Mouse (Mus musculus) liver, postnatal 0 days (tissue): ENCODE data around the gene Lamtor2. TPM values are rescaled to one million over a fixed set of nuclear protein-coding genes. Genes with fewer than 3 reads are reported as not detected.

ENCODE experiments used
- ATAC-seq: fragments of 200-750 bp; cut with Nextera tagmentation; 2 replicates; pipeline ENCODE4 v1.8.0; 2017; ENCODE audit warnings: mild to moderate bottlenecking, moderate library complexity
- DNase-seq: peaks from one replicate; pipeline ENCODE4 v3.0.0-alpha.2; 2016
- H3K27ac ChIP-seq: fragments of 300-500 bp; sonication (generic); 2 replicates; pipeline ENCODE4 v1.5.1; 2014; ENCODE audit warnings: antibody characterized with exemption, moderate library complexity, mild to moderate bottlenecking, low read depth
- H3K27me3 ChIP-seq: fragments of 300-500 bp; sonication (generic); 2 replicates; pipeline ENCODE4 v1.6.1; 2014; ENCODE audit warnings: low read length, control low read depth, mixed read lengths; ENCODE audit not compliant: insufficient read depth
- H3K36me3 ChIP-seq: fragments of 300-500 bp; sonication (generic); replicated peaks from 2 replicates; pipeline ENCODE4 v1.6.1; 2014; ENCODE audit warnings: mild to moderate bottlenecking, control low read depth, low read length, moderate library complexity, mixed read lengths; ENCODE audit not compliant: insufficient read depth
- H3K4me1 ChIP-seq: fragments of 300-500 bp; sonication (generic); 2 replicates; pipeline ENCODE4 v1.6.1; 2014; ENCODE audit warnings: antibody characterized with exemption, mild to moderate bottlenecking, control low read depth; ENCODE audit not compliant: insufficient read depth
- H3K4me2 ChIP-seq: fragments of 300-500 bp; sonication (generic); 2 replicates; pipeline ENCODE4 v1.6.1; 2014; ENCODE audit warnings: low read depth, mild to moderate bottlenecking, low read length, moderate library complexity, mixed read lengths
- H3K4me3 ChIP-seq: fragments of 300-500 bp; sonication (generic); 2 replicates; pipeline ENCODE4 v1.5.1; 2014; ENCODE audit warnings: low read depth, low read length
- H3K9ac ChIP-seq: fragments of 300-500 bp; sonication (generic); replicated peaks from 2 replicates; pipeline ENCODE4 v1.6.1; 2014; ENCODE audit warnings: mild to moderate bottlenecking, moderate library complexity
- H3K9me3 ChIP-seq: fragments of 300-500 bp; sonication (generic); 2 replicates; pipeline ENCODE4 v1.6.1; 2016; ENCODE audit warnings: mild to moderate bottlenecking, control low read depth, low read length, mixed read lengths
- CTCF ChIP-seq: sonication (generic); IDR thresholded peaks from 2 replicates; pipeline ENCODE4 v1.5.1; 2016; ENCODE audit warnings: antibody characterized with exemption, low read depth
- EP300 ChIP-seq: IDR thresholded peaks from 2 replicates; pipeline ENCODE4 v1.6.1; 2016; ENCODE audit warnings: antibody characterized with exemption, low read depth, mild to moderate bottlenecking
- WGBS: fragments of 180-500 bp; shearing (Covaris S2); extraction: QIAGEN DNeasy Blood & Tissue Kit; methylation state at CpG from one replicate; pipeline ENCODE4 v1.1.7; 2014; ENCODE audit not compliant: insufficient replicate concordance; 5-methylcytosine and 5-hydroxymethylcytosine counted together
- polyA plus RNA-seq: library from polyadenylated mRNA; unstranded; fragments of >200 nt; fragmentation: Nextera tagmentation; extraction: Ambion mirVana; gene quantifications from 2 replicates; pipeline ENCODE4 v1.2.1, GENCODE M21; 2015

Lamtor2 gene
- polyA plus RNA-seq, 1 experiment from 2014 or later, result 104 TPM

DNA sequence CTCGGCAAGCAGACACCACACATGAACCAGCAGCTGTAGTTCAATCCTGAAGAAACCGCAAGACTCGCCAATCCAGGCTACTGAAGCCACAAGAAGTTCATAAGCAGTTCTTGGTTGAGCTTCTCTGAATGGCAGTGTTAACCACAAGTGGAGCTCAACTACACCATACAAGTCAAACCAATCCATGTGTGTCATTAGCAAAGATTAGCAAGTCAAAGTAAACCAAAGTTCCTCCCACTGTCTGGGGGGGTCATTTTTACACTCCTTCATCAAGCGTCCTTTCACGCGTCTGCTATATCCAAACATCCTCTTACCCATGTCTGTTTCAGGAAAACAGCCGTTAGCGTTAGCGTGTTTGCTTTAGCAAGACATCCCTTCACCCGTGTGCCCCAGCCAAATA lies 17.5 kb upstream of the Lamtor2 start:
- no peaks in the 10 kb centered on the region for H3K9me3 ChIP-seq
- ATAC-seq, result no peak
- no peak overlapping the region for H3K4me2 ChIP-seq
- no peak overlapping the region for H3K4me3 ChIP-seq
- 84% methylated on average over 10 of the region's 10 CpGs for WGBS
- TF ChIP-seq CTCF (no peak), EP300 (no peak)
- peaks cover 22% of the 10 kb centered on the region for H3K4me1 ChIP-seq
- no peak overlapping the region for H3K9ac ChIP-seq
- no peaks in the 10 kb centered on the region for H3K27me3 ChIP-seq
- DNase-seq, result no peak
- H3K36me3 ChIP-seq, result peaks cover 28% of the 10 kb centered on the region
- no peak overlapping the region for H3K27ac ChIP-seq

DNA sequence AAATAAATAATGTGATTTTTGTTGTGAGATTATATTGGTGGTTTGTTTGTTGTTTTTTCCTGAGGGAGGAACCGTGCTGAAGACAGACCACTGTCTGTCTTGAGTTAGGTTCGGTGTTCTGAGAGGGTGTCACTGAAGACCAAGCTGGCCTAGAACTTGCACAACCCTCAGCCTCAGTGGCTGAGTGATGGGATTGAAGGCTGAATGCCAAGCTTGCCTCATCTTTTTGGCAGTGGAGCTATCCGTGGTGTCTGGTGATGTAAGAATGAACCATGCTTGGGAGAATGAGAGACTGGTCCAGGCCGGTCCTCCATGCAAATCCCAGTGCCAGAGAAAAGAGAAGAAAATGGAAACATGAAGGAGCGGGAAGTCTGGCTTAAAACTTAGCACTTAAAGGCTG lies 16.8 kb upstream of the Lamtor2 start:
- WGBS, result 77% methylated on average over 5 of the region's 5 CpGs

DNA sequence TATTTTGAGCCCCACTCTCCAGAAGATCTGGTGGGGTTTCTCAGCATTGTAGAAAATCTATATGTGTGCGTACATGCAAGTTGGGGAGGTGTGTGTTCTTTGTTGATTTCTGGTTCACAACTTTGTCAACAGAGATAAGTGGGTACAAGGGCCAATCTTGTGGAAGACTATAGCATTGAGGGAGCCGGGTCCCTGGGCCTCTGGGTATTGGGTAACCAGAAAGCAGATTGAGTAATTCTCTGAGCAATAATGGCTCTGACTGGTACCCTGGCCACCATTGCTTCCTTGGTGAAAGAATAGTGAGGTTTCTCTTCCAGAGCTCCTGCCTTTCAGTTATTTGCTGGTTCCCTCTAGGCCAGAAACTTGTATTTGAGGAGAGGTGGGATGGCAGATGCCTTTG lies 16.2 kb upstream of the Lamtor2 start:
- Histone ChIP-seq H3K27me3 (no peaks in the 10 kb centered on the region), H3K4me1 (peaks cover 25% of the 10 kb centered on the region), H3K9me3 (no peaks in the 10 kb centered on the region), H3K4me3 (no peak overlapping the region), H3K27ac (peak overlapping the region; percentile 76), H3K4me2 (no peak overlapping the region), H3K36me3 (peaks cover 38% of the 10 kb centered on the region), H3K9ac (no peak overlapping the region)
- peak; percentile 82 for ATAC-seq
- DNase-seq, result no peak
- WGBS, result 49% methylated on average over 2 of the region's 2 CpGs
- TF ChIP-seq CTCF, result no peak
- no peak for TF ChIP-seq EP300

More for the DNA sequence above, 16.8 kb upstream of the Lamtor2 start:
- Histone ChIP-seq H3K4me2 (no peak overlapping the region), H3K9ac (no peak overlapping the region), H3K4me1 (peaks cover 22% of the 10 kb centered on the region), H3K9me3 (no peaks in the 10 kb centered on the region), H3K4me3 (no peak overlapping the region), H3K27ac (peak overlapping the region; percentile 76; the same call in 1 of the 2 replicates), H3K27me3 (no peaks in the 10 kb centered on the region), H3K36me3 (peaks cover 34% of the 10 kb centered on the region)
- DNase-seq, result peak; percentile 41
- no peak for TF ChIP-seq CTCF
- TF ChIP-seq EP300, result no peak
- ATAC-seq, result peak; percentile 42

DNA sequence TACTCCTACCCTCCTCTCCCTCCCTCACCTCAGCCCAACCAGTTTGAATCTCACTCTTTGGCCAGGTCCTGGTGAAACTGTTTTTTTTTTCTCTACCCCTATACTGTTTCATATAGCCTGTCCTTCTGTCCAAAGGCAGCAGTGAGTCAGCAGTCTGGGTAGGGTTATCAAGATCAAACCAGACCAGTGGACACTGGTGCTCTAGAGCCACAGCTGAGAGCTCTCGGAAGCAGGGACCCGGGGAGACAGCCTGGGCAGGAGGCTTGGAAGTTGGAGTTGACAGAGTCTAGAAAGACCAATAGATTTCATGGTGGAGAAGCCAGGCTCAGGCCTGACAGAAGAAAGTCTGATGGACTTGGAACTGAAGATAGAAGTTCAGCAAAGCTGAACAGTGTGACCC lies 15.7 kb upstream of the Lamtor2 start:
- Histone ChIP-seq H3K4me1 (peaks cover 25% of the 10 kb centered on the region), H3K4me3 (no peak overlapping the region), H3K4me2 (no peak overlapping the region), H3K27me3 (no peaks in the 10 kb centered on the region), H3K27ac (peak overlapping the region; percentile 76), H3K9ac (no peak overlapping the region), H3K9me3 (no peaks in the 10 kb centered on the region), H3K36me3 (peaks cover 40% of the 10 kb centered on the region)
- WGBS, result 66% methylated on average over 2 of the region's 2 CpGs
- DNase-seq (no peak), ATAC-seq (peak; percentile 9; the same call in 1 of the 2 replicates)
- no peak for TF ChIP-seq CTCF
- TF ChIP-seq EP300, result no peak

DNA sequence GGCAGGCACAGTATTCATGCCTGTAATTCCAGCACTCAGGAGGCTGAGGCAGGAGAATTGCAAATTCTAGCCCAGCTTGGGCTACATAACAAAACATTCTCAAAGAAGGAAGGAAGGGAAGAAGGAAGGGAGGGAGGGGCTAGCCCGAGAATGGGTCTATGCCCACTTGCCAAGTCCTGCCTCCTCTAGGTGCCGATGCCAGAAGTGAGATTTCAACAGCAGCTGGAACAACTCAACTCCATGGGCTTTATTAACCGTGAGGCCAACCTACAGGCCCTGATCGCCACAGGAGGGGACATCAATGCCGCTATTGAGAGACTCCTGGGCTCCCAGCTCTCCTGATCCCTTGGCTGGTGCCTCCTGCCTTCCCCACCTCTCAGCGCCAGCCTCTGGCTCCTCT lies 15.0 kb upstream of the Lamtor2 start:
- peaks cover 25% of the 10 kb centered on the region for H3K4me1 ChIP-seq
- no peaks in the 10 kb centered on the region for H3K9me3 ChIP-seq
- no peak for TF ChIP-seq EP300
- no peak for TF ChIP-seq CTCF
- 83% methylated on average over 6 of the region's 6 CpGs for WGBS
- DNase-seq (no peak), ATAC-seq (no peak)
- no peak overlapping the region for H3K9ac ChIP-seq
- H3K27me3 ChIP-seq, result no peaks in the 10 kb centered on the region
- no peak overlapping the region for H3K4me2 ChIP-seq
- peaks cover 46% of the 10 kb centered on the region for H3K36me3 ChIP-seq
- H3K27ac ChIP-seq, result peak overlapping the region; percentile 76
- no peak overlapping the region for H3K4me3 ChIP-seq

DNA sequence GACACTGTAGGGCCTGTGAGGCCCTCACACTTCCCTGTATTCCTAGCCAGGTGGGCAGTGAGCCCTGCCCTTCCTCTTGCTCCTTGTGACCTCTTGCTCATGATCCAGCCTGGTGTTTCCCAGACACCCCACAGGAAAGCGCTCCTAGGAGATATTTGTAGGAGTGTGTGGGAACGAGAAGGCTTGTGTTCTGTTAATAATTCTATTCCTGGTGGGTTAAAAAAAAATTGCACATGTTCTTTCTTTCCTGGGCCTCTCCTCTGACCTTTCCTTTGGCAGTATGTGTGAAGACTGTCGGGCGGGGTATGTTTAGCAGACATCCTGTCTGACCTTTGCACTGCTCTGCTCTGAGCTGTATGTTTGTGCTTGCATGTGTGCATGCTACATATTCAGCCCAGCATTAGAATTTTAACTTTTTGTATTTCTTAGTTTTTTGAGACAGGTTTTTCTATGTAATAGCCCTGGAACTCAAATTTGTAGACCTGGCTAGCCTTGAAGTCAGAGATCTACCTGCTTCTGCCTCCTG lies 13.7 kb upstream of the Lamtor2 start:
- H3K4me3 ChIP-seq, result no peak overlapping the region
- no peak overlapping the region for H3K9ac ChIP-seq
- no peaks in the 10 kb centered on the region for H3K9me3 ChIP-seq
- peak overlapping the region; percentile 79 for H3K27ac ChIP-seq
- DNase-seq (no peak), ATAC-seq (peak; percentile 26; the same call in 1 of the 2 replicates)
- no peak overlapping the region for H3K4me2 ChIP-seq
- TF ChIP-seq EP300 (no peak), CTCF (no peak)
- H3K4me1 ChIP-seq, result peaks cover 25% of the 10 kb centered on the region
- WGBS, result 79% methylated on average over 4 of the region's 4 CpGs
- H3K27me3 ChIP-seq, result no peaks in the 10 kb centered on the region
- H3K36me3 ChIP-seq, result peaks cover 49% of the 10 kb centered on the region
